Mouse (Mus musculus) cerebellum, adult 2 months (tissue): ENCODE results near the gene Nudt15.

Experiments
- CTCF ChIP-seq: fragments of 200-500 bp; IDR thresholded peaks from 2 replicates; pipeline ENCODE4 v1.5.1; 2011; ENCODE audit warnings: low read depth, mild to moderate bottlenecking, control low read depth, low read length, moderate library complexity, borderline replicate concordance; ENCODE audit not compliant: insufficient read depth
- POLR2A ChIP-seq: fragments of 200-500 bp; IDR thresholded peaks from 2 replicates; pipeline ENCODE4 v1.6.1; 2011; ENCODE audit warnings: low read length, control low read depth, borderline replicate concordance; ENCODE audit not compliant: insufficient read depth

- TF ChIP-seq POLR2A (no peak), CTCF (no peak)
Measured at GRCm38 (mm10) chr14:73507702-73508376, 40.2 kb downstream of the Nudt15 start.
